Mouse (Mus musculus): ENCODE measurements around the gene Arl11. TPM values are rescaled to one million over a fixed set of nuclear protein-coding genes. Genes with fewer than 3 reads are reported as not detected.

Arl11 gene
- polyA plus RNA-seq (2014; fragmentation: Illumina TruSeq; extraction: RNeasy Lipid Tissue Mini Kit (QIAGEN cat#74804)) = 2.7 TPM

DNA sequence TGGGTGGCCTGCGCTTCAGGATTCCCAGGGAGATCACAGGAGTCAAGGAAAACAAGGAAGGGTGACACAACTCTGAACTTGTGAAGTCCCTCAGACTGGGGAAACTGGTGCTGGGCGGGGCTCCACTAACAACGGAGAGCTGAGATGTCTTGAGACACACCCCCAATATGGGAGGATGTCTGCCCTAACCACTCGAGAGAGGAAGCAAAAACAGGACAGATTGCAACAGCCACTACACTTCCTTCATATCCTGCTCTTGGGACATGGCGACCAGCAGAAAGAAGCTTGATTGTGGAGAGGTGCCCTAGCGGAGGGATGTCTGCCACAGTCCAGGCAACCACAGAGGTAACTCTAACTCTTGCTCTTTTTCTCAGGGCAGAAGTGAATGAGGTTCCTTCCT lies at the start of gene Arl11:
Gene Arl11, plus strand, starts transcription at position 161 of the 400 bp plus-strand sequence.

DNA sequence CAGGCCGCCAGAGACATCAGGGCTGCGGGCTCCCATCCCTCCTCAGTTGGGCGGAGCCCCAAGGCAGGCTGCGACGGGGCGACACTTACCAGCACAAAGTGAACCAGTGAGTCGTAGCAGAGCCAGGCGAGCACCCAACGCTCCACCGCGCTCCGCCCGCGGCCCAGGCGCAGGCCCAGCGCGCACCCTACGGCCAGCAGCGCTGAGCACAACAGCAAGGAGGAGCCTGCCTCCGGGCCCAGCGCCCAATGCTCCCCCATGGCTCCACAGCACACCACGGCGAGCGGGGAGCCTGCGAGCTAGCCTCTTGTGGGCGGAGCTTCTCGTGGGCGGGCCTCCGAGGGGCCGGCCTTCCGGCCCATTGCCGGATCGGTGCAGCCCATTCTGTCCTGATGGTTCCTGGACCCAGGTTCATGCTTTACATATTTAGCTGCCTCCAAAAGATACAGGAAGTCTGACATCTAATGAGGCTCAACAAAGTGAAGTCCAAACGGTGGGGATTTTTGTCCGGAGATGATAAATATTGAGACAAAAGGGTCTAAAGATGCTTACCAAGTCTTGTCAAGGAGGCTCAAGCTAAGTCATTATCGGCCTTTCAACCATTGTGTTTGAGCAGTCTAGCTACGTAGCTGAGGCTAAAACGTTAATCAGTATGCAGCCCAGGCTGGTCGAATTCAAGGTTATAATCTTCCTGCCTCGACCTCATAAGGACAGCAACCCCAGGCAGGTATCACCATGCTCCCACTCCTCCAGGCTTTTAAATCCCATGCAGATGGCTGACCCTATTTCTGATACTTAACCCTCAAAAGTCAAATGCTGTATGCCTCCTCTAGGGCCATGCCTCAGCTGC lies 50.8 kb downstream of the Arl11 start, which contains the start of gene Ebpl:
Gene Ebpl, minus strand, starts transcription at position 309 of the 850 bp plus-strand sequence.

Other genes starting within 250 kb of the Arl11 start
- 20.5 TPM for gene Sacs, start 171.3 kb upstream of the Arl11 start, polyA plus RNA-seq (2014; fragmentation: Illumina TruSeq; extraction: RNeasy Lipid Tissue Mini Kit (QIAGEN cat#74804))
- gene Sgcg, start 51.3 kb upstream of the Arl11 start, polyA plus RNA-seq (2014; fragmentation: Illumina TruSeq; extraction: RNeasy Lipid Tissue Mini Kit (QIAGEN cat#74804)) = 0.80 TPM
- gene Ebpl, start 50.7 kb downstream of the Arl11 start, polyA plus RNA-seq (2014; fragmentation: Illumina TruSeq; extraction: RNeasy Lipid Tissue Mini Kit (QIAGEN cat#74804)) = 5.6 TPM
- gene Kpna3, start 130.1 kb downstream of the Arl11 start, polyA plus RNA-seq (2014; fragmentation: Illumina TruSeq; extraction: RNeasy Lipid Tissue Mini Kit (QIAGEN cat#74804)) = 180 TPM
- gene Spryd7, start 247.1 kb downstream of the Arl11 start, polyA plus RNA-seq (2014; fragmentation: Illumina TruSeq; extraction: RNeasy Lipid Tissue Mini Kit (QIAGEN cat#74804)) = 73.2 TPM

All from ovary, adult 10 weeks (tissue).